Mouse (Mus musculus): ENCODE measurements around the gene Arhgef25.

The Arhgef25 gene

DNA sequence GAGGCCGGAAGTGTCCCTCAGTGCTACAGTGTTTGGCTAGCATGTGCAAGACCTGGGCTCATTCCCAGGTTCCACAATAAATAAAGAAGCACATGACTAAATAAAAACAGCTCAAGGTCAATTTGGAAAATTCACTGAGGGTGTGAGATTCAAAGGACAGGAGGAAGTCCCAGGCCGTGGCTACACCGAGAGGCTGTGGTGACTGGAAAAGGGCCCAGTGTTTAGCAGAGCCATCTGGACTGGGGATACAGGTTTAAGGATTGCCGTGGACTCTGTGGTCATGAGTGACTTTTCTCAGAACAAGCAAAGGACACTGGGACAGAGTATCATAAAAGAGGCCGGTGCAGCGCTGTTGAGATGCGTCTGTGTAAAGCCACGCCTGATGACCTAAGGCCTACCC is 23.4 kb upstream of the Arhgef25 start:
- TF ChIP-seq NANOG (IDR thresholded peaks at IDR 0.05; ENCODE audit: borderline replicate concordance, low read length) (no peak), POU5F1 (IDR thresholded peaks at IDR 0.05; ENCODE audit: borderline replicate concordance, low read length) (no peak), CTCF (conservative IDR thresholded peaks at IDR 0.05; ENCODE audit: low read length) (no peak)
- Histone ChIP-seq H3K4me1 (replicated peaks; ENCODE audit: low read depth, low read length) (peaks cover 78% of the 10 kb centered on the region), H3K27me3 (ENCODE audit: insufficient read depth, low read length) (no peaks in the 10 kb centered on the region)

GRCm38 (mm10) chr10:127211414-127211854 is 21.6 kb upstream of the Arhgef25 start, which contains the start of gene Pip4k2c:
Gene Pip4k2c (minus strand): TSS chr10:127211585.
- Histone ChIP-seq H3K27me3 (ENCODE audit: insufficient read depth, low read length) (no peaks in the 10 kb centered on the region), H3K9me3 (ENCODE audit: low read length) (no peaks in the 10 kb centered on the region)
- TF ChIP-seq CTCF (conservative IDR thresholded peaks at IDR 0.05; ENCODE audit: low read length) (no peak), NANOG (IDR thresholded peaks at IDR 0.05; ENCODE audit: borderline replicate concordance, low read length) (no peak), POU5F1 (IDR thresholded peaks at IDR 0.05; ENCODE audit: borderline replicate concordance, low read length) (no peak)

More for the DNA sequence above, 23.4 kb upstream of the Arhgef25 start:
- H3K9me3 ChIP-seq (ENCODE audit: low read length), result no peaks in the 10 kb centered on the region
- no peak overlapping the region for H3K4me3 ChIP-seq (replicated peaks; ENCODE audit: low read length)
- peaks cover 19% of the 10 kb centered on the region for H3K36me3 ChIP-seq (ENCODE audit: insufficient read depth, low read length)

DNA sequence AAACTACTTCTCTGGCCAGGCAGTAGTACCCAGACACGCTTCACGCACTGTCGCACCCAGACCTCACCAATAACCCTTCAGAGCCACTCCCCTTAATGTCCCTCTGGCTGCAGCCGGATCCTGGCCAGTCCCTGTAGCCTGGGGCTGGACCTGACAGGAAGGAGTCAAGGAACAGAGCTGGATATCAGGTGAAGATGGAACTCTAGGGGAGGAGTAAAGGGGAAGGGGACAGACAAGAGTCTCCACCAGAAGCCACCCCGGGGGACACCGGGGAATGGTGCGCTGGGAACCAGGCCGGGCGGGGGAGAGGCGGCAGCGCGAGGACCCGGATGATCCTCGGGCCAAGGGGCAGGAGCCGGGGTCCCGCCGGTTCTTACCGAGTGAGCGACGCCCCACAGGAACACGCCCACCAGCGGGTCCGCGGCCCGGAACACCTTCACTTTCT is 21.1 kb upstream of the Arhgef25 start:
- H3K4me3 ChIP-seq (replicated peaks; ENCODE audit: low read length), result peak overlapping the region; percentile 99
- H3K9me3 ChIP-seq (ENCODE audit: low read length), result no peaks in the 10 kb centered on the region
- no peak for TF ChIP-seq NANOG (IDR thresholded peaks at IDR 0.05; ENCODE audit: borderline replicate concordance, low read length)
- no peak for TF ChIP-seq POU5F1 (IDR thresholded peaks at IDR 0.05; ENCODE audit: borderline replicate concordance, low read length)
- no peak for TF ChIP-seq CTCF (conservative IDR thresholded peaks at IDR 0.05; ENCODE audit: low read length)
- H3K27me3 ChIP-seq (ENCODE audit: insufficient read depth, low read length), result no peaks in the 10 kb centered on the region
- peaks cover 60% of the 10 kb centered on the region for H3K4me1 ChIP-seq (replicated peaks; ENCODE audit: low read depth, low read length)
- peaks cover 42% of the 10 kb centered on the region for H3K36me3 ChIP-seq (ENCODE audit: insufficient read depth, low read length)

More at GRCm38 (mm10) chr10:127211414-127211854, 21.6 kb upstream of the Arhgef25 start, which contains the start of gene Pip4k2c:
- Histone ChIP-seq H3K36me3 (ENCODE audit: insufficient read depth, low read length) (peaks cover 37% of the 10 kb centered on the region), H3K4me1 (replicated peaks; ENCODE audit: low read depth, low read length) (peaks cover 64% of the 10 kb centered on the region), H3K4me3 (replicated peaks; ENCODE audit: low read length) (peak within 1 kb of the TSS; percentile 99)

DNA sequence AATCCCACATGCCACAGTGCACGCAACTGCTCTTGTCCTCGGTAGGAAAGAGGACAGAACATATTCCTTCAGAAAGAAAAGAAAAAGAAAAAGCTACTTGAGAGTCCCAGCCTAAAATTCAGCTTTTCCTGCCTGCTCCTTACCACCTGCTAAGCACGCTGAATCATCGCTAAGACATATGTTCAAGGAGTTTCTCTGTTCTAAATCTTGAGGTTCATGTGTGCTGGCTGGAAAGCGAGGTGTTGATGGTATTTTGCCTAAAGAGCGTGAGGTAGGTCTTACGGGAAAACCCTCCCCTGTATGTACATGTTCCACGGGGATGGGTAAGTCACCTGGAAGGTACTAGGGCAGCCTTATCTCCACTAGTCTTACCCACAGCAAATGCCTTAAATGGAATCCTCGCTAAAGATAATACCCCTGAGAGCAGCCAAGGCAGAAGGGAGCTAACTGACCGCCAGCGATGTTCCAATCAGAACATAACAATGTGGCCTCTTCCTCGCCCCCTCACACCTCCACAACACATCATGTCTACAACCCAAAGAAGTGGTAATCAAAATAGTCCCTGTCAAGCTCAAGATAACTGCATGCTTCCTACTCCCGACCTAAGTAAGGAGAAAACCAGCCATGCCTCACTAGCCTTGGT is 20.2 kb upstream of the Arhgef25 start:
- Histone ChIP-seq H3K9me3 (ENCODE audit: low read length) (no peaks in the 10 kb centered on the region), H3K36me3 (ENCODE audit: insufficient read depth, low read length) (peaks cover 51% of the 10 kb centered on the region), H3K4me3 (replicated peaks; ENCODE audit: low read length) (peak overlapping the region; percentile 99), H3K27me3 (ENCODE audit: insufficient read depth, low read length) (no peaks in the 10 kb centered on the region), H3K4me1 (replicated peaks; ENCODE audit: low read depth, low read length) (peaks cover 63% of the 10 kb centered on the region)
- no peak for TF ChIP-seq POU5F1 (IDR thresholded peaks at IDR 0.05; ENCODE audit: borderline replicate concordance, low read length)
- no peak for TF ChIP-seq CTCF (conservative IDR thresholded peaks at IDR 0.05; ENCODE audit: low read length)
- TF ChIP-seq NANOG (IDR thresholded peaks at IDR 0.05; ENCODE audit: borderline replicate concordance, low read length), result no peak

- peaks cover 60% of the 10 kb centered on the region for H3K4me1 ChIP-seq (replicated peaks; ENCODE audit: low read depth, low read length)
- peaks cover 62% of the 10 kb centered on the region for H3K36me3 ChIP-seq (ENCODE audit: insufficient read depth, low read length)
- H3K4me3 ChIP-seq (replicated peaks; ENCODE audit: low read length), result no peak overlapping the region
- H3K9me3 ChIP-seq (ENCODE audit: low read length), result no peaks in the 10 kb centered on the region
- TF ChIP-seq NANOG (IDR thresholded peaks at IDR 0.05; ENCODE audit: borderline replicate concordance, low read length) (no peak), CTCF (conservative IDR thresholded peaks at IDR 0.05; ENCODE audit: low read length) (no peak), POU5F1 (IDR thresholded peaks at IDR 0.05; ENCODE audit: borderline replicate concordance, low read length) (no peak)
- H3K27me3 ChIP-seq (ENCODE audit: insufficient read depth, low read length), result no peaks in the 10 kb centered on the region
Observed at GRCm38 (mm10) chr10:127208921-127209320, 19.0 kb upstream of the Arhgef25 start.

GRCm38 (mm10) chr10:127205373-127205772 is 15.5 kb upstream of the Arhgef25 start:
- Histone ChIP-seq H3K4me3 (replicated peaks; ENCODE audit: low read length) (no peak overlapping the region), H3K36me3 (ENCODE audit: insufficient read depth, low read length) (peaks cover 98% of the 10 kb centered on the region), H3K27me3 (ENCODE audit: insufficient read depth, low read length) (no peaks in the 10 kb centered on the region), H3K9me3 (ENCODE audit: low read length) (no peaks in the 10 kb centered on the region), H3K4me1 (replicated peaks; ENCODE audit: low read depth, low read length) (peaks cover 52% of the 10 kb centered on the region)
- TF ChIP-seq NANOG (IDR thresholded peaks at IDR 0.05; ENCODE audit: borderline replicate concordance, low read length) (no peak), POU5F1 (IDR thresholded peaks at IDR 0.05; ENCODE audit: borderline replicate concordance, low read length) (no peak), CTCF (conservative IDR thresholded peaks at IDR 0.05; ENCODE audit: low read length) (no peak)

GRCm38 (mm10) chr10:127204589-127204988 is 14.7 kb upstream of the Arhgef25 start:
- Histone ChIP-seq H3K27me3 (ENCODE audit: insufficient read depth, low read length) (no peaks in the 10 kb centered on the region), H3K4me1 (replicated peaks; ENCODE audit: low read depth, low read length) (peaks cover 48% of the 10 kb centered on the region), H3K9me3 (ENCODE audit: low read length) (no peaks in the 10 kb centered on the region), H3K4me3 (replicated peaks; ENCODE audit: low read length) (no peak overlapping the region), H3K36me3 (ENCODE audit: insufficient read depth, low read length) (peaks cover 100% of the 10 kb centered on the region)
- TF ChIP-seq CTCF (conservative IDR thresholded peaks at IDR 0.05; ENCODE audit: low read length) (no peak), NANOG (IDR thresholded peaks at IDR 0.05; ENCODE audit: borderline replicate concordance, low read length) (no peak), POU5F1 (IDR thresholded peaks at IDR 0.05; ENCODE audit: borderline replicate concordance, low read length) (no peak)

GRCm38 (mm10) chr10:127203106-127203505 is 13.2 kb upstream of the Arhgef25 start:
- Histone ChIP-seq H3K4me1 (replicated peaks; ENCODE audit: low read depth, low read length) (peaks cover 50% of the 10 kb centered on the region), H3K36me3 (ENCODE audit: insufficient read depth, low read length) (peaks cover 100% of the 10 kb centered on the region), H3K27me3 (ENCODE audit: insufficient read depth, low read length) (no peaks in the 10 kb centered on the region), H3K9me3 (ENCODE audit: low read length) (no peaks in the 10 kb centered on the region), H3K4me3 (replicated peaks; ENCODE audit: low read length) (no peak overlapping the region)
- TF ChIP-seq CTCF (conservative IDR thresholded peaks at IDR 0.05; ENCODE audit: low read length), result no peak
- no peak for TF ChIP-seq POU5F1 (IDR thresholded peaks at IDR 0.05; ENCODE audit: borderline replicate concordance, low read length)
- TF ChIP-seq NANOG (IDR thresholded peaks at IDR 0.05; ENCODE audit: borderline replicate concordance, low read length), result no peak

Data from E14TG2a.4 (cell line).